Mouse (Mus musculus) liver, adult 2 months (tissue): ENCODE measurements around the gene Chrnb2. TPM values are rescaled to one million over a fixed set of nuclear protein-coding genes. Genes with fewer than 3 reads are reported as not detected.
A peak's percentile ranks its signal among the peaks of the same experiment; 100 is the strongest.

ENCODE experiments used
- DNase-seq: peaks from one replicate; pipeline ENCODE4 v3.0.0-alpha.2; 2011; ENCODE audit warnings: low read depth, low spot score; ENCODE audit errors: extremely low read depth
- H3K27ac ChIP-seq: fragments of 200-500 bp; replicated peaks from 2 replicates; pipeline ENCODE4 v1.5.1; 2012; ENCODE audit warnings: low read depth, mild to moderate bottlenecking, control low read depth, inconsistent platforms, low read length; ENCODE audit not compliant: insufficient read depth
- H3K27me3 ChIP-seq: fragments of 200-500 bp; 2 replicates; pipeline ENCODE4 v1.6.1; 2012; ENCODE audit warnings: mild to moderate bottlenecking, moderate library complexity, low read length, inconsistent platforms; ENCODE audit not compliant: control insufficient read depth, insufficient read depth
- H3K36me3 ChIP-seq: fragments of 200-500 bp; 2 replicates; pipeline ENCODE4 v1.6.1; 2012; ENCODE audit warnings: low read length, inconsistent platforms; ENCODE audit not compliant: control insufficient read depth, insufficient read depth
- H3K4me1 ChIP-seq: fragments of 200-500 bp; 2 replicates; pipeline ENCODE4 v1.6.1; 2011; ENCODE audit warnings: low read length; ENCODE audit not compliant: control insufficient read depth, insufficient read depth
- H3K4me3 ChIP-seq: fragments of 200-500 bp; 2 replicates; pipeline ENCODE4 v1.5.1; 2011; ENCODE audit warnings: low read depth, mild to moderate bottlenecking, control low read depth, low read length, moderate library complexity; ENCODE audit not compliant: insufficient read depth
- H3K79me2 ChIP-seq: fragments of 200-500 bp; 2 replicates; pipeline ENCODE4 v1.6.1; 2012; ENCODE audit warnings: inconsistent platforms, mild to moderate bottlenecking, low read length, moderate library complexity; ENCODE audit not compliant: control insufficient read depth, insufficient read depth
- H3K9ac ChIP-seq: fragments of 200-500 bp; 2 replicates; pipeline ENCODE4 v1.6.1; 2012; ENCODE audit warnings: low read depth, mild to moderate bottlenecking, control low read depth, inconsistent platforms, low read length
- CTCF ChIP-seq: fragments of 200-500 bp; IDR thresholded peaks from 2 replicates; pipeline ENCODE4 v1.5.1; 2011; ENCODE audit warnings: low read depth, low read length, control low read depth
- POLR2A ChIP-seq: fragments of 200-500 bp; IDR thresholded peaks from 2 replicates; pipeline ENCODE4 v1.6.1; 2011; ENCODE audit warnings: low read length, control low read depth; ENCODE audit not compliant: insufficient read depth; ENCODE audit errors: extremely low read depth
- WGBS: fragments of 180-500 bp; shearing (Covaris S2); methylation state at CpG from one replicate; pipeline ENCODE4 v1.1.7; 2018; 5-methylcytosine and 5-hydroxymethylcytosine counted together
- polyA plus RNA-seq: library from polyadenylated mRNA; depleted of rRNA; stranded (reverse); fragments of >200 nt; gene quantifications from 2 replicates; pipeline ENCODE4 v1.2.3, GENCODE M21; 2012; rRNA removed
- total RNA-seq: library from RNA; depleted of rRNA; stranded (reverse); fragments of >200 nt; gene quantifications from 2 replicates; pipeline ENCODE4 v1.2.3, GENCODE M21; 2014; rRNA removed

Gene Chrnb2
- total RNA-seq (0.28 and 0.54 TPM in 2 replicates), polyA plus RNA-seq (0.42 and 0.68 TPM in 2 replicates)

- TF ChIP-seq POLR2A (no peak), CTCF (0 out of 2 replicates have a peak, but pooled peaks have one; percentile 4)
- H3K27ac ChIP-seq: no peak within 1 kb of the TSS
- H3K79me2 ChIP-seq: no peaks in the 10 kb centered on the region
- peaks cover 1% of the 10 kb centered on the region; the same call in 1 of the 2 replicates for H3K4me1 ChIP-seq
- no peaks in the 10 kb centered on the region for H3K27me3 ChIP-seq
- DNase-seq: peak; percentile 8
- 2% methylated on average over 36 of the region's 36 CpGs for WGBS
- no peaks in the 10 kb centered on the region for H3K36me3 ChIP-seq
- no peak within 1 kb of the TSS for H3K4me3 ChIP-seq
- no peak within 1 kb of the TSS for H3K9ac ChIP-seq
These were observed at the start of gene Chrnb2 for GRCm38 (mm10) chr3:89764119-89764724. Gene Chrnb2 (minus strand): TSS chr3:89764632.

GRCm38 (mm10) chr3:89814051-89814450 is 49.6 kb upstream of the Chrnb2 start:
- Histone ChIP-seq H3K4me1 (no peaks in the 10 kb centered on the region), H3K9ac (no peak overlapping the region), H3K36me3 (no peaks in the 10 kb centered on the region), H3K79me2 (no peaks in the 10 kb centered on the region), H3K27me3 (no peaks in the 10 kb centered on the region), H3K4me3 (no peak overlapping the region), H3K27ac (no peak overlapping the region)
- TF ChIP-seq CTCF (no peak), POLR2A (no peak)
- DNase-seq: no peak
- WGBS: 73% methylated on average over 7 of the region's 7 CpGs

- Histone ChIP-seq H3K36me3 (no peaks in the 10 kb centered on the region), H3K4me1 (no peaks in the 10 kb centered on the region), H3K9ac (no peak overlapping the region), H3K79me2 (no peaks in the 10 kb centered on the region), H3K27me3 (no peaks in the 10 kb centered on the region), H3K27ac (no peak overlapping the region), H3K4me3 (no peak overlapping the region)
- no peak for DNase-seq
- WGBS: 72% methylated on average over 3 of the region's 3 CpGs
- TF ChIP-seq CTCF (no peak), POLR2A (no peak)
These were observed 47.7 kb upstream of the Chrnb2 start for GRCm38 (mm10) chr3:89812166-89812565.

GRCm38 (mm10) chr3:89810841-89811240 is 46.4 kb upstream of the Chrnb2 start:
- TF ChIP-seq POLR2A: no peak
- TF ChIP-seq CTCF: 0 out of 2 replicates have a peak, but pooled peaks have one; percentile 8
- Histone ChIP-seq H3K36me3 (no peaks in the 10 kb centered on the region), H3K4me3 (no peak overlapping the region), H3K4me1 (no peaks in the 10 kb centered on the region), H3K27me3 (no peaks in the 10 kb centered on the region), H3K27ac (no peak overlapping the region), H3K79me2 (no peaks in the 10 kb centered on the region), H3K9ac (no peak overlapping the region)
- DNase-seq: no peak

- DNase-seq: no peak
- H3K79me2 ChIP-seq: no peaks in the 10 kb centered on the region
- no peak overlapping the region for H3K27ac ChIP-seq
- 51% methylated on average over 9 of the region's 9 CpGs for WGBS
- H3K27me3 ChIP-seq: no peaks in the 10 kb centered on the region
- no peak overlapping the region for H3K9ac ChIP-seq
- TF ChIP-seq CTCF: no peak
- no peak for TF ChIP-seq POLR2A
- no peaks in the 10 kb centered on the region for H3K36me3 ChIP-seq
- no peak overlapping the region for H3K4me3 ChIP-seq
- H3K4me1 ChIP-seq: no peaks in the 10 kb centered on the region
These were observed 44.2 kb upstream of the Chrnb2 start for GRCm38 (mm10) chr3:89808638-89809037.

GRCm38 (mm10) chr3:89807881-89808280 is 43.4 kb upstream of the Chrnb2 start:
- H3K27ac ChIP-seq: no peak overlapping the region

More at GRCm38 (mm10) chr3:89807881-89808280, 43.4 kb upstream of the Chrnb2 start:
- WGBS: 62% methylated on average over 5 of the region's 5 CpGs
- no peak overlapping the region for H3K4me3 ChIP-seq
- no peak overlapping the region for H3K9ac ChIP-seq
- H3K4me1 ChIP-seq: no peaks in the 10 kb centered on the region
- H3K79me2 ChIP-seq: no peaks in the 10 kb centered on the region
- DNase-seq: no peak
- no peaks in the 10 kb centered on the region for H3K27me3 ChIP-seq
- H3K36me3 ChIP-seq: no peaks in the 10 kb centered on the region
- TF ChIP-seq POLR2A: no peak
- TF ChIP-seq CTCF: no peak
